Mouse (Mus musculus): Measurements from ENCODE around the gene Tmem107. TPM values are rescaled to one million over a fixed set of nuclear protein-coding genes. Genes with fewer than 3 reads are reported as not detected.

Tmem107 gene
- polyA plus RNA-seq, 1 experiment: 13.4 TPM

DNA sequence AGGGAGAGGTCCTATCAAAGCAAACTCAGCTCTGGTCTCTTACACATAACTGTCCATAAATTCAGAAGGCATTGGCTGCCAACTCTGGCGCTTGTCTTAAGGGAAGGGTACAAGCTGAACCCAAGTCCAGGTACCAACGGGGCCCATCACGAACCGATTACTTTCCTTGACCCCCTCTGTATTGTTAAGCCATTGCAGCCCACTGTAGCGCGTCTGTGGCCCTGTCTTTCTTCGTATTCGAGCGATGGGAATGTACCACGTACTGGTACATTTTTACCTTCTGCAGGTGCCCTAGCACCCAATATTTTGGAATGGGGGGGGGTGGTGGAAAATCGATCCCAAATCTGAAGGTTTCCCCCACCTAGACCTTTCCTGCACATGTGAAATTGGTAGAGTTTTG is 1.6 kb downstream of the Tmem107 start:
- H3K4me3 ChIP-seq (replicated peaks; ENCODE audit: insufficient read depth, low read depth, low read length): peak overlapping the region; percentile 34
- WGBS: 74% methylated on average over 11 of the region's 11 CpGs

DNA sequence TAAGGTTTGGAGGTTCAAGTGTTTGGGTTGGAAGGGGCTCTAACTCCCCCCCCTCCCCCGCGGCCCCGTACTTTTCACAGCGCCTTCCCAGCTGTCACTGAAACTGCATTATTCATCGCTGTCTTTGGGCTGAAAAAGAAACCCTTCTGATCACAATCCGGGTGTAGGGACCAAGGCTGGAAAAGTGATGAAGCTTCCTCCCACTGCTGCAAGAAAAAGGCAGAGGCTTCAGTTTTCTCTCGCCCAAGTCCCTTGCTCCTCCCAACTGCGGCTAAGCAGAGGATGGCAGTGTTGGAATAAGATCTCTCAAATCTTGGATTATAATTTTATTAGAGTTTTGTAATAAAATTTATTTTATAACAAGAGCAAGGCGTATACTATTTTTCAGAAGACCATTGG is 2.1 kb downstream of the Tmem107 start:
- WGBS: 1% methylated on average over 9 of the region's 9 CpGs
- no peak for TF ChIP-seq CTCF (IDR thresholded peaks at IDR 0.05; ENCODE audit: borderline replicate concordance, insufficient read depth, low read depth, low read length)
- DNase-seq: no peak
- Histone ChIP-seq H3K27me3 (ENCODE audit: control insufficient read depth, insufficient read depth, low read length) (no peaks in the 10 kb centered on the region), H3K4me3 (replicated peaks; ENCODE audit: insufficient read depth, low read depth, low read length) (peak overlapping the region; percentile 62), H3K4me1 (ENCODE audit: control insufficient read depth, insufficient read depth, low read length) (no peaks in the 10 kb centered on the region; the same call in 1 of the 2 replicates), H3K27ac (ENCODE audit: insufficient read depth, low read length) (peak overlapping the region; percentile 96)

More for the DNA sequence above, 1.6 kb downstream of the Tmem107 start:
- peak in 1 of 2 experiments; percentile 18 for DNase-seq
- TF ChIP-seq CTCF (IDR thresholded peaks at IDR 0.05; ENCODE audit: borderline replicate concordance, insufficient read depth, low read depth, low read length): no peak
- no peak for TF ChIP-seq POLR2A (IDR thresholded peaks at IDR 0.05; ENCODE audit: borderline replicate concordance, insufficient read depth, low read length)
- Histone ChIP-seq H3K27ac (ENCODE audit: insufficient read depth, low read length) (peak overlapping the region; percentile 61), H3K4me1 (ENCODE audit: control insufficient read depth, insufficient read depth, low read length) (no peaks in the 10 kb centered on the region; the same call in 1 of the 2 replicates), H3K27me3 (ENCODE audit: control insufficient read depth, insufficient read depth, low read length) (no peaks in the 10 kb centered on the region)

DNA sequence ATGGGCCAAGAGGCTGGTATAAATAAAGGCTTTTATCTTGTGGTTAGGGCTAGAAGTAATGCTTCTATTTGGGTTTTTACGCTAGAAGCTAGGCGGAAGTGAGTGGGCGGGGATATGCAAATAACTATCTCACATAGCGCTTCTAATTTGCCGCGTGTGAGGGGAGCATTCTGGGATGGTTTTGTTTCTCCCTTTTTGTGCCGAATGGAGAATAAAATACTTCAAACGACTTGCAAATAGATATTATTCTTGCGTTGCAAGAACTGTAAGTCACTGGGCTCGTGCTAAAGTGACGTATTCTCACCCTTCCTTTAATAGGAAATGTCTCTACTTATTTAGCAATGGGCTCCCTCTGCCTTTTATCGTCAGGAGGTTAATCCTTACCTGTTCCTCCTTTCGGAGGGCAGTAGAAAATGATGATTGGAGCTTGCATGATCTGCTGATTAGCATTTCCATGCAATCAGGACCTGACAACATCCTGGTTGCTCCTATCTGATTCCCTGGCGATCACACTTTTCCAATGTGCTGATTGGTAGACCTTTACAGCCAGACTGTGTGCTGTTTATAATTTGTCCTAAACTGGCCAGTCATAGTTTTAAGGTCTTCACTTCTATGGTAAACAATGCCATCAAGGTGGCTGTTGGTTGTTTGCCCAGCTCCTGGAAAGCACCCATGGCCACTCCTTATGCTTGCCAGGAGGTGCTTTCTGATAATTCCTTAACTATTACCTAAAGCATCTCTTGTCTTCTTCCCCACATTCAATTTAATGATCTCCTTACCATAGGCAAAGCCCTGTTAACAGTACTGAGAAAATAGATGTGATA is 2.7 kb downstream of the Tmem107 start:
- Histone ChIP-seq H3K4me3 (replicated peaks; ENCODE audit: insufficient read depth, low read depth, low read length) (peak overlapping the region; percentile 62), H3K4me1 (ENCODE audit: control insufficient read depth, insufficient read depth, low read length) (no peaks in the 10 kb centered on the region), H3K27me3 (ENCODE audit: control insufficient read depth, insufficient read depth, low read length) (no peaks in the 10 kb centered on the region), H3K27ac (ENCODE audit: insufficient read depth, low read length) (peak overlapping the region; percentile 96; the same call in 1 of the 2 replicates)
- TF ChIP-seq CTCF (IDR thresholded peaks at IDR 0.05; ENCODE audit: borderline replicate concordance, insufficient read depth, low read depth, low read length): no peak
- TF ChIP-seq POLR2A (IDR thresholded peaks at IDR 0.05; ENCODE audit: borderline replicate concordance, insufficient read depth, low read length): peak; percentile 92; the same call in 1 of the 2 replicates
- under 1% methylated on average over 14 of the region's 14 CpGs for WGBS
- peak; percentile 80 to 92 for DNase-seq

DNA sequence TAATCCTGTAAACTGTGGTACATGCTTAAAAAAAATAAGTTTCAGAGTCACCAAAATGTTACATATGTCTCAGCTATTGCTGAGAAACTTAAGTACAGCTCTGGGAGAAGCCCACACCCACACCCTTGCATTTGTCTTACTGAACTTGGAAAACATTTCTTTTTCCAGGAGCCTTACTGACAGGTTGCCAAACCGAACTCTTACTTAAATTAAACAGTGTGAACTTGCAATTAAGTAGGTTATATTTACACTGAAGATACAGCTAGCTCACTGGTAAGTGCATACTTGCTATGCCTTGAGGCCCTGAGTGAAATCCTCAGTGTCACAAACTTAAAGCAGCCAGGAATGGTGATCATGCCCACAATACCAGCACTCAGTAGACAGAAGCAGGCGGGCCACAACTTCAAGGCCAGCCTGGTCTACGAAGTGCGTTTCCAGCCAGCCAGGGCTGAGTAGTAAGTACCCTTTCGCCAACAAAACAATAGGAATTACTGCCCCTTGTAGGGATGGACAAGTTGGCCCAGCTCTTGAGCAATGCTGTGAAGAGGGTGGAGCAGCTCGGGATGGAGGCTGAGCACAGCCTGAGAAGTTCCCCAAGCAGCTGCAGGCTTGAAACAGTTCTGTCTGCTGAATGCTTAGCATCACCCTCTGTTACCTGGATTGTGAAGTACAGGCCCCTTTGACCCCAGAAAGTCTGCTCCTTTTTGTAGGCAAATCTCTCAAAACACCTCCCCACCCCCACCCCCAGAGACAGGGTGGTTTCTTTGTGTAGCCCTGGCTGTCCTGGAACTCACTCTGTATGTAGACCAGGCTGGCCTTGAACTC is 3.6 kb downstream of the Tmem107 start:
- Histone ChIP-seq H3K4me1 (ENCODE audit: control insufficient read depth, insufficient read depth, low read length) (no peaks in the 10 kb centered on the region), H3K4me3 (replicated peaks; ENCODE audit: insufficient read depth, low read depth, low read length) (no peak overlapping the region), H3K27me3 (ENCODE audit: control insufficient read depth, insufficient read depth, low read length) (no peaks in the 10 kb centered on the region), H3K27ac (ENCODE audit: insufficient read depth, low read length) (no peak overlapping the region)
- TF ChIP-seq CTCF (IDR thresholded peaks at IDR 0.05; ENCODE audit: borderline replicate concordance, insufficient read depth, low read depth, low read length) (no peak), POLR2A (IDR thresholded peaks at IDR 0.05; ENCODE audit: borderline replicate concordance, insufficient read depth, low read length) (no peak)
- WGBS: 40% methylated on average over 6 of the region's 6 CpGs
- no peak for DNase-seq

DNA sequence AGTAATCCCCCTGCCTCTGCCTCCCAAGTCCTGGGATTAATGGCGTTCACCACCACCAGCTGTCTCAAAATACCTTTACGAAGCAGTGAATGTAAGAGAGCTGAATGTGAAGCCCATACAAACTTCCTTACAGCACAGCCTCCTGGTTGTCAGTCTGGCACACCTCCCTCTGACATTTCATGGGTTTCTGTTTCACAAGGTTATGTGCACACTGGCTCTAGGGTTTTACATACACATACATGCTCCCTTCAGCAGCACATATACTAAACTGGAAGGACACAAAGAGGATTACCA is 4.1 kb downstream of the Tmem107 start:
- Histone ChIP-seq H3K27me3 (ENCODE audit: control insufficient read depth, insufficient read depth, low read length) (no peaks in the 10 kb centered on the region), H3K27ac (ENCODE audit: insufficient read depth, low read length) (no peak overlapping the region), H3K4me3 (replicated peaks; ENCODE audit: insufficient read depth, low read depth, low read length) (no peak overlapping the region), H3K4me1 (ENCODE audit: control insufficient read depth, insufficient read depth, low read length) (no peaks in the 10 kb centered on the region)
- no peak for DNase-seq
- 53% methylated on average over 2 of the region's 2 CpGs for WGBS
- TF ChIP-seq CTCF (IDR thresholded peaks at IDR 0.05; ENCODE audit: borderline replicate concordance, insufficient read depth, low read depth, low read length) (no peak), POLR2A (IDR thresholded peaks at IDR 0.05; ENCODE audit: borderline replicate concordance, insufficient read depth, low read length) (no peak)

DNA sequence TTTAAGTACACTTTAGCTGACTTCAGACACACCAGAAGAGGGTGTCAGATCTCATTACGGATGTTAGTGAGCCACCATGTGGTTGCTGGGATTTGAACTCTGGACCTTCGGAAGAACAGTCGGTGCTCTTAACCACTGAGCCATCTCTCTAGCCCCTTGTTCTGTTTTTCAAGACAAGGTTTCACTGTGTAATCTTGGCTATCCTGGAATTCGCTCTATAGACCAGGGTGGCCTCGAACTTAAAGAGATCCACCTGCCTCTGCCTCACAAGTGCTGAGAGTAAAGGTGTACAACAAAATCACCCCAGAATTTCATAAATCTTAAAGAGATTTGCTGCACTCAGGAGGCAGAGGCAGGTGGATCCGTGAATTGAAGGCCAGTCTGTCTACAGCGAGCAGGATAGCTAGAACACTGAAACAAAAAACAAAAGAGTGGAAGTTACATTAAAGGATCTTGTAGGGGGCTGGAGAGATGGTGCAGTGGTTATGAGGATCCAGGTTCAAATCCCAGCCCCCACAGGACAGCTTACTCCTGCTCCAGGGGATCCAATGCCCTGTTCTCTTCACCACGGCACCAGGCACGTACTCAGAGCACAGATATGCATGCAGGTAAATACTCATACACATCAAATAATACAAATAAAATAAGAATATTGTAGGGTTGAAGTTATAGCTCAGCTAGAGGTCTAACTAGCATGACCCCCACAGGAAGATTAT is 5.3 kb downstream of the Tmem107 start:
- 50% methylated on average over 9 of the region's 9 CpGs for WGBS
- TF ChIP-seq POLR2A (IDR thresholded peaks at IDR 0.05; ENCODE audit: borderline replicate concordance, insufficient read depth, low read length): no peak
- no peaks in the 10 kb centered on the region for H3K4me1 ChIP-seq (ENCODE audit: control insufficient read depth, insufficient read depth, low read length)
- no peaks in the 10 kb centered on the region for H3K27me3 ChIP-seq (ENCODE audit: control insufficient read depth, insufficient read depth, low read length)
- H3K27ac ChIP-seq (ENCODE audit: insufficient read depth, low read length): no peak overlapping the region
- DNase-seq: no peak
- no peak overlapping the region for H3K4me3 ChIP-seq (replicated peaks; ENCODE audit: insufficient read depth, low read depth, low read length)

DNA sequence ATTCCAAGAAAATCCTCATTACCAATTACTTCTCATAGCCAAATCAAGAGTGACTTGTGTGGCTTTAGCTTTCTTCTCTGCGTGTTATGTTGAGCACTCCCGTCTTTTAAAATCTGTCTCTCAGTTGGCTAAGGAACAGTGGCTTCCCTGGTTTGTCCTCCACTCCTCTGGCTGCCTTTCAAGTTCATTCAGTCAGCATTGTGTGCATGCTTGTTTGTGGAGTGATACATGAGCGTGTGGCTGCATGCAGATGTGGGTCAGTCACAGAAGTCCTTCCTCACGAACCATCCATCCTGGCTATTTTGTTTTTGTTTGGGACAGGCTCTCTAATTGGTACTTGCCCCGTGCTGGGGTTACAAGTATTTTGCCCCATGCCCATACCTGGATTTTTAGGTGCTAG is 6.0 kb downstream of the Tmem107 start:
- Histone ChIP-seq H3K4me3 (replicated peaks; ENCODE audit: insufficient read depth, low read depth, low read length) (no peak overlapping the region), H3K27ac (ENCODE audit: insufficient read depth, low read length) (no peak overlapping the region), H3K4me1 (ENCODE audit: control insufficient read depth, insufficient read depth, low read length) (no peaks in the 10 kb centered on the region), H3K27me3 (ENCODE audit: control insufficient read depth, insufficient read depth, low read length) (no peaks in the 10 kb centered on the region)
- 44% methylated on average over 5 of the region's 5 CpGs for WGBS
- TF ChIP-seq CTCF (IDR thresholded peaks at IDR 0.05; ENCODE audit: borderline replicate concordance, insufficient read depth, low read depth, low read length): no peak
- no peak for TF ChIP-seq POLR2A (IDR thresholded peaks at IDR 0.05; ENCODE audit: borderline replicate concordance, insufficient read depth, low read length)
- peak in 1 of 2 experiments; percentile 25 for DNase-seq

Measured in cerebellum, adult 2 months (tissue).